Mouse (Mus musculus) left cerebral cortex, adult 11 months (tissue): ENCODE results near the gene Qdpr.
A peak's percentile ranks its signal among the peaks of the same experiment; 100 is the strongest.

Source experiments
- DNase-seq: peaks from one replicate; pipeline ENCODE4 v3.0.0; 2022; ENCODE audit warnings: low spot score

The Qdpr gene

DNA sequence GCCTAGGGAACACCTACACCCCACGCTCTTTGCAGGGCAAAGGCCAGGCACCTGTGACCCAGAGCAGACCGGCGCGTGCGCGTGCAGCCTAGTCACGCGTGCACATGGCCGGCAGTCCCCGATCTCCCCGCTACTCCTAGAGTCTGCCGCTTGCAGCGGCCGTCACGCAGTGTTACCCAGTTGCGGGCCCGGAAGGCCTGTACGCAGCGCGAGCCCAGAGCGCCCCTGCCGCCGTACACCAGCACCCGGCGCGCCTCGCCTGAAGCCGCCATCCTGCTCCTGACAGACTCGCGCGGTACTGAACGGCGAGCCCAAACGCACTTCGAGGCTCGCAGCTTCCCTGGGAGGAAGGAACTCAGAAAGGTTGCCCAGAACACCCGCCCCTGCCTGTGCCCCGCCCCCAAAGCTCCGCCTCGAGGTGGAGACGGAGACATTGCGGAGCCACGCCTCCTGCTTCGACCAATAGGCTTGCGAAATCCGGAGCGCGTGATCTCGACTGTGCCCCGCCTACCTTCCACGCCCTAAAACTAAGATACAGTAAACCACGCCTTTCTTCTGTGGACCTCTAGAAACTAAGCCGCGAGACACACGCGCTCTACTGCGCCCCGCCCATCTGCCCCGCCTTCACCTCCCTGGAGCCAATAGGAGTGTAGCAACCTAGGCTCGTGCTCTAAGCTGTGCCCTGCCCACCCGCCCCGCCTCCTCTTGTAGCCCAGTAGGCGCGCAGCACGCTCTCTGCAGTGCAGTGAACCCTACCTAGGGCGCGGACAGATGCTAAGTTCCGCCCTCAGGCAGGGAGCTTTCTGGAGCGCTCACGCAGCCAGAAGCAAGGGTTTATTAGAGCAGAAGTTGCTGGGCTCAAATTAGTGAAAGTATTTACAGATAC is at the start of gene Qdpr:
Gene Qdpr (minus strand): TSS at position 406 of the 886 bp plus-strand sequence.
- DNase-seq, result peak; percentile 97

DNA sequence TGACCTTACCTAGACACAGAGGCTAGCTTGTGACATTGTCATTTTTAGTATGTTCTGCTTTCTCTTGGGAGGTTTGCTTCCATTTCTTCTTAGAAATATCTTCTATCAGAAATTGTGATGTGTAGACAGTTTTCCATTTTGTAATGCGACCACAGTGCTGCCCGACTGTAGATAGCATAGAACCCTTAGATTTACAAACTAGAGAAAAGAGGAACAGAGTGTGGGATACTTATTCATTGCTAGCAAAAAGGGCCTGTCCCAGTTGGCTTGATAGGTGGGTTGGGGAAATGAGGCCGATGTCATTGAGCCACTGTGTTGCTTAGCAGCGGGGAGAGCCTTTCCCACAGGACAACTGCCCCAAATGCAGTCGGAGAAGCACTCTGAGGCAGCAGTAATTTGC is 47.5 kb upstream of the Qdpr start:
- DNase-seq, result no peak

DNA sequence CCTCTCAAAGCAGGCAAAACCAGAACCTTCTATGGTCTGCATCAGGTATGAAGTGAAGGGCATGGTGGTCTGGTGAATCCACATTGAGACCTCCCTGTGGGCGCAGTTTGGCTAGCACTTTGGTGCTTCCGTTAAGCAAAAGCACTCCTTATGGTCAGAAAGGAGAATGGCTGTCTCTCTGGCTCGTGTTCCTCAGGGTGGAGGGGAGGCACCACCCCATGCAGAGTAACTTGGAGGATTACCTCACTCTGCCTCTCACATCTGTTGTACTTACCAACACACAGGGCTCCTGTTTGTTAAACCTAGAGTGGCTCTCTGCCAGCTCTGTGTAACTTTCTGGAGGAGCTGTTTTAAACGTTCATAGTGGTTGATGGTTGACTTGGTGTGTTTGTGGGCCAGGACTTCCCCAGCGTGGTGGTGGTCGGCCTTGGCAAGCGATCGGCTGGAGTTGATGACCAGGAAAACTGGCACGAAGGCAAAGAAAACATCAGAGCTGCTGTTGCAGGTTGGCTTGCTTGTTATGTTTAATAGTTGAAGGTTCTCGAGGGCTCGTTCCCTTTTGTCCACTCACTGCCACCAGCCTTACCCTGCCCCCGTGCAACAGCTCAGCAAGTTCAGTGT is 47.0 kb upstream of the Qdpr start:
- DNase-seq, result no peak

DNA sequence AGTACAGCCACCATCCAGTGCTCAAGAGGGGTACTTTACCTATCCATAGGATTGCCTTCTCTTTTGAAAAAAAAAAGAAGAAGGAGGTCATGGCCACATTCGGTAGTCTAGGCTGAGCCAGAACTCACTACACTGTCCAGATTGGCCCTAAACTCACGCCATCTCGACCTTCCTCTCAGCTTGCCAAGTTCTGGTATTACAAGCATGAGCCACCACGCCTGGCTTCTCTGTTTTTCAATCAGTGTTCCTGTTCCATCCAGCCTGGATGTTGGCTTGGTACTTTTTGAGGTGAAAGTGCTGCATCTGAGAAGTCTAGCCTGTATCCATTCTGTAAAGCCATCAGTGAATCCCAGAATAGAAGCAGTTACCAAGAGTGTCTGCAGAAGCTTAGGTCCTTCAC is 46.4 kb upstream of the Qdpr start:
- DNase-seq, result no peak

DNA sequence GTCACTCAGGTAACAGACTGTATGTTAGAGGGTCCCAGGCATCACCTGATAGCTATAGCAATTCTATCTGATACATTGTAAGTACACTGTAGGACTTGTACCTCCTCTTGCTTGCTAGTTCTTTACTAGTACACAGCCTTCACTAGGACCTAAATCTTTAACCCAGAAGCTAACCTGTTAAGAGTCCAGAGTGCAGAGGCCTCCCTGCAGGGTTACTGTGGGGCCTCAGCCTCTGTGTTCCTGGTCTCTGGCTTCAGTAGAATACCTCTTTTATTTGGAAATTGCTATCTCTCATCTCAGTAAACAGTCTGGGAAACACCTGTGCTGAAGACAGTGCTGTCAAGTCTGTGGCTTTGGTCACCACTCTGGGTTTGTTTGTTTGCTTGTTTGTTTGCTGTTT is 46.0 kb upstream of the Qdpr start:
- no peak for DNase-seq

DNA sequence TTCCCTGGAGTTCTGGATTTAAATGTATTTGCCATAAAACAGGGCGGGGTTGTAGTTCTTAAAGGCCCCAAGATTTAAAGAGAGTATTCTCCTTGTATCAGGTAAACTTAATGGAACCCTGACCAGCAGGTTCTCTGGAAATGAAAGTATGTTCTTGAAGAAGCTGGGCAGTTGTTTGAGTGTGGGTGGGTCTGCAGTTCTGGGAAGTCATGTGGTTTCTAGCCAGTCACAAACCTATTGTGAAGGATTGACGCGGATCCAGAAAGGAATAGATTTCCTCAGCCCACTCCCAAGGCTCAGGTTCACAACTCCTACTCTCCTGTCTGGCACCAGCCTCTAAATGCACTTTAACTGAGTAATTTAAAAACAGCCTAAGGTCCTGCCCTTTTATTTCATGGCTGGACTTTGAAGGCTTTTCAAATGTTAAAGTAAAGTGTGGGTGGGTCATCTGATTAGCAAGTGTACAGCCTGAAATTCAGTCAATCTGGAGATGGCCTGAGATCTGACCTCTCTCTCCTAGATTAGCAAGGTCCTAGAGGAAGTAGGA is 45.5 kb upstream of the Qdpr start:
- DNase-seq, result no peak

DNA sequence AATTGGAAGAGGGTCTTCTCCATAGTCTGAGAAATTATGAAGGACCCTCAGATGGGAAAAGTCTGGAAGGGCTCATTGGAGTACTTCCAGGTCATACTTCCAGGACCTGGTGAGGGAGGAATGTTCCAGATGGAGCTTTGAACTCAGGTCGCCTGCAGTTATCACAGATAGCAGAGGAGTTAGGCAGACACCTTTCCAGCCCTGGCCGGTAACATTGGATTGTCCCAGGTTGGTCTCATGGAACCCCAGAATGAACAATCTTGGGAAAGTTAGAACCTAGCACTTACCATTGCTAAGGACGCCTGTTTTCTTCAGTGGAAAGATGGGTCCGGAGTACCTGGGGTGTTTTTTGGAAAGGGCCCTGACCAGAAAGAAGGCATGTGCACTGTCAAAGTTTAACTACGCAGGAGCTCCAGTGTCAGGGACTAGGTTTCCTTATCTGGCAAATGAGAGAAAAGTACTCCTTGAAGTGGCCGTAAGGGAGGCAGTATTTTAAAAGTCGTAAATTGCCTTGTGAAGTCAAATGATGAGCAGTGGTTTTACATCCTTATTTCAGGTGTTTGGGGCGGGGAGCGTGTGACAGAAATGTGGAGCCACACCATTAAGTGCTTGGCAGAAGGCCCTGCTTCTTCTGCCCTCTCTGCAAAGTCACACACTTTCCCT is 44.2 kb upstream of the Qdpr start:
- no peak for DNase-seq

DNA sequence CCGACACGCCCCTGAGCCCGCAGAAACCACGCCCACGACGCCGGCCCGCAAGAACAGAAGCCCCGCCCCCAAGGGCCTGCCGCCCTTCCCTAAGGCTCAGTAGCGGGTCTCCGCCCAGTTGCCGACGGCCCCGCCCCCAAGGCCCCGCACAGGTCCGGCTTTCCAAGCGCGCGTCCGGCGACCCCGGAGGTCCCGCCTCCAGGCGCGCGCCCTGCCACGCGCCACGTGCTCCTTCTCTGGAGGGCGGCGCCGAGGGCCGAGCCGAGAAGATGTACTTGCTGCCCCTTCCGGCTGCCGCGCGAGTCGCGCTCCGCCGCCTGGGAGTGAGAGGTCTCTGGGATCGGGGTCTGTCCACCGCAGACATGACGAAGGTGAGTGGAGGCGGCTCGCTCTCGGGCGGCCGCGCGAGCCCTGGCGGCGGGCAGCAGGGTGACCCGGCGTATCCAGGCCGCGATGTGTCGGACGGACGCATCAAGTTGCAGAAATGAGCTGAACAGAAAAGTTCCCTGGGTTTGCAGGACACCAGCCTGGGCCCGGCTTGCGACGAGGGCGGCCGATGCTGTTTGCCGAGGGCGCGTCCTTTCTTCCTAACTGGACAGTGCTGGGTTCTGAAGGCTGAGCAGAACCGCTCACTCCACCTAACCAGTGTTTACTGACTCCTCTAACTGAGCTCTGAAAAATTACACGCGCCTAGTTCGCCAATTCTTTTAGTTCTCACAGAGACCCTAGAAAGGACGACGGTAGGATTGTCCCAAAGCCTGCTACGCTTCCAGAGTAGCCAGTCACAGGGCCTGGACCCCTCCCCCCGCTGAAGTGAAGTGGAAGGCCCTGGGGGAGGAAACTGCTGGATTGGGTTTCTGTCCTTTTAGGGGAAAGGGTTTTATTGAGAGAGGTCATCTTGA is 43.4 kb upstream of the Qdpr start, which contains the start of gene Lap3:
Gene Lap3 (plus strand): TSS at position 184 of the 902 bp plus-strand sequence.
- peak; percentile 97 for DNase-seq

DNA sequence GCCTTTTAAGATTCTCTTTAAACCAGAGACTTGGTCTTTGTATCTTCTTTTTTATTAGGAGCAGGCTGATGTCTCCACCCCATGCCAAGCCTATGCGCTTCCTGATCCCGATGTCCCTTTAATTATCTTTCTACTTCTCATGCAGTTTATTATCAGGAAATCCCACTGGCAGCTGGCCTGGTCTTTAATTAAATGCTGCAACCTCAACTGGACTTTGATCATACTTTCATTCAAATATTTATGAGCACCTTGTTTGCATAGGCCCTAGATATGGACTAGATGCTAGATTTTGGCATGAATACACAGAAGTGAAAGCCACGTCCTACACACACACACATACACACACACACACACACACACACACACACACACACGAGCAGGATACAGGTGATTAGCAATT is 41.7 kb upstream of the Qdpr start:
- no peak for DNase-seq

DNA sequence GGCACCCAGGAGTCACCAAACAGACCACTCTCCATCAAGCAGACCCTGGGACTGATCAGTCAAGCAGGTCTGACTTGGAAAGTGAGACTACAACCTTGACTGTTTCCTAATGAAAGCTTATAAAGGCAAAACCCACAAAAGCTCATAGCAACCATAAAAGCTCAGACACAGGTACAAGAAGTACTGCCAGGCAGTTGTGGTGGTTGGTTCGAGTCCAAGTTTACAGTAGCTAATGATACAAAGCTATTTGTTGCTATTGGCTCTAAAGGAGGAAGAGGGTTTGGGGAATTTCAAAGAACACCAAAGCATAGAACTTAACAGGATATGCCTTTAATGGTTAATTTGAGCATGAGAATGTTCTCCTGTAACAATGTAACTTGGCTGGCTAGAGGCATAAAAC is 33.6 kb upstream of the Qdpr start:
- no peak for DNase-seq

DNA sequence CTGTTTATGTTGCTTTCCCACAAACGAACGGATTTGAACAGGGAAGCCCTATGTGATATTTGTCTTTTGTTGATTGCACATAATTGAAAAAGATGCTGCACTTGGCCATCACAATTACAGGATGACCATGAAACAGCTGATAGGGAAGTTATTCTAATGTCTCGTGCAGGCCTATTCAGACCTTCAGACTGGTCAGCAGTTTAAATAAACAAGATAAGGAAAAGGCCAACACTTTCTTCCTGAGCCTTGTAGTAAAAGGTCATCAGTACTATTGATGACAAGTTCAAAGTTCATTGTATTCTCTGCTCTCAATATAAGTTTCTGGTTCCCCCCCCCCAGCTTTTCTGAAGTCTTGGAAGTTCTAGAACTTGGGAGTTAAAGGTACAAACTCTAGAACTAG is 32.6 kb upstream of the Qdpr start:
- DNase-seq, result no peak

DNA sequence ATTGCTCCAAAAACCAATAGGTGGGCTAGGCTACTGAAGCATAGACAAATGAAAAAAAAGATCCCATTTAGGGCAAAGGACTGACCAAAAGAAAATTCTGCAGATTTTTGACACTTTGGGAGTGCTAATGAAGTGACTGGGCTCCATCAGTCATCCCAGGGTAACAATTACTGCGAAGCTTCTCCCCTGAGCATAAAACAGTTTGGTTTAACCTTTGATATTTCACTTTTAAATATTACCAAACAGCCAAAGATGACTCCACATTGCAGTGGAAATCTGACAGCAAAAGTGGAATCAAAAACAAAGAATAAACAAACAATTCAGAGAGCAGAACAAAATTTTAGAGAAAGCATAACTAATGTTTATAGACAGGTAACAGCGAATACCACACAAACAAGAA is 31.1 kb upstream of the Qdpr start:
- DNase-seq, result no peak

DNA sequence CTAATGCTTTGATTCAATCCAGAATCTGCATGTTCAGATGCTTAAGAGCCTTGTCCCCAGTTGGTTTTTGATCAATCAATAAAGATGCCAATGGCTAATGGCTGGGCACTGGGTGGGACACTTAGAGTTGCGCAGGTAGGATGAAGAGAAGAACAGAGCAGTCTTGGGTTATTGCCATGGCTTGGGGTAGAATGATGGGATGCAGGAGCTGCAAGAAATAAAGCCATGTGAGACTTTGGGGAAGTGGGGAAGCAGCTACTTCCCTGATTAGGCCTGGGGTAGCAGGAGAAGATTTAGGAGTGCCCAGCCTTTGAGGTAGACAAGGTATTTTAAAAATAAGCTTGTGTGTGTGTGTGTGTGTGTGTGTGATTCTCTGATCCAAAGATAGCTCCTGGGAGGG is 30.0 kb upstream of the Qdpr start:
- no peak for DNase-seq

DNA sequence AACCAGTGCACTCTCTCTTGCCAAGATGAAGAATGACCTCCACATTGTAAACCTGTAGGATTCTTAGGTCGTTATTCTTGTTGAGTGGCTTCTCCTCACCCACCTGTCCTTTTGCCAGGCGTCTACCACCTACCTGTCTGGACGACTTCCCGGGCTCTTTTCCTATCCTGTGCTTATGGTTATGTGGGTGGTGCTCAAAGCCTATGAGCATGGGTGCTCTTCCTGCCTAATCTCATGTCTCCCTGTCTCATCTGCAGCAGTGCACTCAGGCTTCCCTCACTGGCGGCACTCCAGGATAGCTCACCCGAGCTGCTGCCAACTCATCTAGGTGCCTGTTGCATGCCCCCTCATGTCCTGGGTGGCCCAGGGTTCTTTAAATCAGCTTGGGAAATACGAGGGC is 27.6 kb upstream of the Qdpr start:
- no peak for DNase-seq

DNA sequence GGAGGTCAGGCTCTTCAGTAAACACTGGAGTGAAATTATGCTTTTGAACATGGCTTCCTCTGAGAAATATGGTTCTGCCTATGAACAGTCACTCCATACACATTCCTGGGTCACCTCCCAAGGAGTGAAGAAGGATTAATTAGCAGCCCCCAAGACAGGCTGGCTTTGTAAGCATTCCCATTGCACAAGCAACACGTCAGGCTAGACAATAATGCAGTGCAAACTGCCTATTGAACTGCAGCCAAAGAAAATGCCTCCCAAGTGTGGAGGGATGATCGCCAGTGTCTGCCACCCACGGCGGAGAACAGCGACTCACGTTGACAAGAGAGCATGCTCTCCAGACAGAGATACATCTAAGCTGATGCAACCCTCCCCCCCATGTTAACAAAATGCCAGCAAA is 26.3 kb upstream of the Qdpr start:
- DNase-seq, result no peak

DNA sequence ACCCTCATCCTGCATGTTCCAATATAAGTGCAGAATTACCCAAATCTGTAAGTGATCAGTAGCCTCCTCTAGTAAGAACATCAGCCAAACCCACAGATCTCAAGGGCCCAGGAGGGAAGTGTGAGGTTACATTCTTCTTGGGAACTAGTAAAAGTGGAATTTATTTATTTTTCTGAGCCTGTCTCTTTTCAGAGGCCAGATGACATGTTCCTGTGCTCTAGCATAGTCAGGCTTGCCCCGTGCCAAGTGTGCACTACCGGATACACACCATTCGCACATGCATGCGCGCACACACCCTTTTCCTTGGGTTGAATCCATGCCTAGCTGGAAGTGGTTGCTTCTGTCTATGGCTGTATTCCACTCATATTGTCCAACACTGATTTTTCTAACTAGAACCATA is 25.7 kb upstream of the Qdpr start:
- DNase-seq, result no peak

DNA sequence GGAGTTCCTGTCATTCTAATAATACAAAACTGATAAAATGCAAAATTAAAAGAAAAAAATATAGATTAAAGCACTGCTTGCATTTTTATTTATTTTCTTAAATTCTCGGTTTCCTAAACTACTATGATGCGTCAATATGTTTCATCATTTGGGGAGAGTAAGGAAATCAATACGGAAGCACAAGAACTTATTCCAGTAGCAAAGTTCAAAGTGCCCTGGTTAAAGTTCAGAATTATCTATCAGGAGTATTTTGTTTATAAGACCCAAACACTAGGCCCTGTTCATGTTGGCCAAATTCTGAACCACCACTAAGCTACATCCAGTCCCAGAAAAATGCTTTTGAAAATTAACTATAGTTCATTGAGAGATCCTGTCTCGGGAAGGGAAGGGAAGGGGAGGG is 24.7 kb upstream of the Qdpr start:
- DNase-seq, result no peak

DNA sequence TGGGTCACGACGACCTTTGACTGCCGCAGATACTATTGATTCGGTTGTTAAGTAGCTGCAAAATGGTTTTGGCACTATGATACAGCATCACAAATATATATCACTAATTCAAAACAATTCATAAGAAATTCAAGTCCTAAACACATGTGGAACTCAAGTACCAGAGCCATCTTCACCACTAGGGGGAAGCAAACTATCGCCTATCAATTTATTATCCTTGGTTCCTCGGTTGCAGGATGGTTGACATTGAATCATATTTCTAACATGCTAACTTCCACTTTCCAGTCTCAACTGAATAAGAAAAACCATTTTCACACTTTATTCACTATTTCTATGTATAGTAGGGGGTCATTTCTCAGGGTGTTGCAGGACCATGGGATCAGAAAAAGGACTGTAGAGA is 24.2 kb upstream of the Qdpr start:
- peak; percentile 70 for DNase-seq

DNA sequence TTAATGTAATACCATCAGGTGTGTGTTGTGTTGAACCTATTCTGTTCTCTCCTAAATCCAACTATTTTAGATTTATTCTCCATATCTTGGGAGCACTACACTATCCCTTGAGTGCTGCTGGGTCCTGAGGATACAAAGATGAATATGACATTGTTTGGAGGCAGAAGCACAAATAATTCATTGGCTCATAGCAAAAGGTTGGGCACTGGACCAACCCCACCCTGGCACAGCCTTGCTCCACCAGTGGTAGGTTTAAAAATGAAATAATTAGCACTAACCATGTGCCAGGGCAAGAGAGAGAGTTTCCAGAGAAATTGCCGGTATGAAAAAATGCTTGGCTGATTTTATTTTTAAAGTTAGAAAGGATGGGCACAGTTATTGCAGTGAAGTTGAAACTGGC is 23.5 kb upstream of the Qdpr start:
- DNase-seq, result no peak

DNA sequence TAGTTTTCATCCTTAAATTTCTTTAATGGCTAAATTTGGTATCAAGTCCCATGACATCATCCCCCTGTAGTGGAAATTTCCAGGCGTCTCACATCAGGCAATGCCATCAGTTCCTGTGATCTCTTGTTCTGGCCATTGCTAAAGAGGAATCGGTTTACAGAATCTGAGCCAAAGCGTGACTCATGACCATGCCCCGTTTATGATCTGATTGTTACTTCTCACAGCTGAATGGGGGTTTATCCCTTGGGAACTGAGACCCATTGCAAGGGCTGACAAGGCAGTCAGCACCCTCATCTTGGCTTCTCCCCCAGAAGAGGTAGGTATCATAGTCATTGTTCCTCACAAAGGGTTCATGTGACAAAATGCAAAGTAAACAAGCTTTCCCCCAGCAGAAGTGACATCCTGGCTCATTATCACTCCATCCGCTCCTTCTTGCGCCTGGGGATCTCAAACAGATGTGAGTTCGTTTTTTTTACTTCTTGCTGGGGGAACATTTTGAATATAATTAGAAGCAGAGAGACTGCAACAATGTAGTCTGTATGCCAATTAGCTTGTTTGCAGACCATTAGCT is 22.9 kb upstream of the Qdpr start:
- no peak for DNase-seq

DNA sequence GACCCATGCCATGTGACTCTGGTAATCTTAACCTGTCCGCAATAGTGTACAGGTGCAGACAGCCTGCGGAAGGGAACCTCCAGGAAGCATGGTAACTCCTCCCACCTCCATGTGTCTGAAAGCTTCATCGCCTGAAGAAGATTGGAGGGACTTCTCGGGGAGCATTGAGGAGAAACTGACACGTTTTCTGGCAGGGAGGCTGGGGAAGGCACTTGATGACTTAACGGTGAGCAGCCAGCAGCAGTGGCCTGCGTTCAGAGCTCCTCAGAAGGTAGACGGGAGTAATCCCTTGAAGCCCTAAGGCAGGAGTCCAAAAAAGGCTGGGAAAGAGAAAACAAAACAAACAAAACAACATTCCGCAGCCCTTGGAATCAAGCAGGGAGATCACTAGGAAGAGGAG is 4.4 kb upstream of the Qdpr start:
- DNase-seq, result no peak

DNA sequence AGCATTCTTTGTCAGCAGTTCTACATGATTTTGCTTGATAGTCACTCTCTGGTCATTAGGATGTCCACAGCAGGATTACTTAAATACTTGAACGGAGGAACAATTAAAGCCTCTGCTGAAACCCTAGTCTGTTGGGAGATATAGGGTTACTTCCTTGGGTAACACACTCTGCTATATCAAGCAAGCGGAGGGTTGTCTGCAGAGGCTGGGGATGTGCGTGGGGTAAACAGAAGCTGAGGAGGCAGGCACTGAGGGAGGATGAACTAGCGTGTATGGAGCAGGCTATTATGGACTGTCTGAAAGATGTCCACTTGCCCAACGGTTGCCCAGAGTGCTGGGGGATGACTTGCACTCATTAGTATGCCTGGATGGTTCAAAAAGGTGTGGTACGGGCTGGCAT is 3.4 kb upstream of the Qdpr start, which contains the start of gene Clrn2:
Gene Clrn2 (plus strand): TSS at position 301 of the 400 bp plus-strand sequence.
- DNase-seq, result no peak
